17 mouse cellular contexts compared by ENCODE assay signal in the genomic region with DNA sequence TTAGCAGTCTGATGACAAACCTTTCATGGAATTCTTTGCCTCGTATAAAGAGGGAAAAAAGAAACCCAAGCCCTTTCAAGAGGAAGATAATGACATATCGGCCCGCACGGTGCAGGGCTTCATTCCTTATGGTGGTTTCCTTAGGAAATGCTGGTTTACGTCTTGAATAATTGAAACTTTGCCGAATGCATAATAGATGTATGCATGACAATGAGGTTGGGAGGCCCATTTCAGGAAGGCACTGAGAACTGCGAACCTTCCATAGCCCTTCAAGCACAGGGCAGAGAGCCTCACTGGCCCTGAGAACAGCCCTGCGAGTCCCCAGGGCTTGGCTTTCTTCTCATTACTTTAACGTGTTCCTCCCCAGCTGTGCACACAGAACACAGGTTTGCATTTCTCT.
DNase-seq lines count a peak whose midpoint lies in the region; ATAC-seq and TF ChIP-seq lines count a peak whose summit lies in the region.
"Had no signal": no experiment of that assay in that cellular context is flagged by ENCODE, and none has a peak within 500 bp of the region (broad histone marks: within the 10 kb centered on the region; RNA-seq: fewer than 3 reads in every experiment).

No protein-coding gene starts in this region.

- TF ChIP-seq CTCF in forebrain, postnatal 0 days (IDR thresholded peaks at IDR 0.05; ENCODE audit: low read depth) = no peak

- H3K27me3 ChIP-seq in neural tube, embryonic 13.5 days = no peaks in the 10 kb centered on the region
- no peaks in the 10 kb centered on the region for H3K27me3 ChIP-seq in forebrain, postnatal 0 days (ENCODE audit: insufficient read depth, low read length)
- no peaks in the 10 kb centered on the region for H3K27me3 ChIP-seq in midbrain, embryonic 12.5 days
- H3K27me3 ChIP-seq: embryonic facial prominence, embryonic 13.5 days; heart, embryonic 15.5 days had no signal

- no peak for DNase-seq in neural tube, embryonic 10.5 days (ENCODE audit: extremely low spot score, low spot score)
- peak; percentile 64 for DNase-seq in forebrain, postnatal 0 days
- no peak for DNase-seq in thymus, postnatal 4 days
- no peak for DNase-seq in cerebellum, postnatal 36 days
- DNase-seq in T-cell, adult 2 months (ENCODE audit: low spot score) = no peak
- DNase-seq: cerebellum, adult 18-20 months; kidney, adult 11 months; kidney, postnatal 10 days; spleen, adult 18-20 months; thymus, adult 18-20 months had no signal

- WGBS in neural tube, embryonic 13.5 days = 46% methylated on average over 9 of the region's 9 CpGs
- WGBS in forebrain, postnatal 0 days = 21% methylated on average over 9 of the region's 9 CpGs
- WGBS in midbrain, embryonic 12.5 days = 47% methylated on average over 9 of the region's 9 CpGs

- H3K4me3 ChIP-seq in neural tube, embryonic 13.5 days = no peak overlapping the region
- H3K4me3 ChIP-seq in forebrain, postnatal 0 days (ENCODE audit: low read depth, low read length) = no peak overlapping the region
- no peak overlapping the region for H3K4me3 ChIP-seq in midbrain, embryonic 12.5 days
- H3K4me3 ChIP-seq: embryonic facial prominence, embryonic 13.5 days; heart, embryonic 15.5 days; layer of hippocampus, adult 2 months; limb, embryonic 10.5 days had no signal

- no peak overlapping the region for H3K9ac ChIP-seq in neural tube, embryonic 13.5 days
- H3K9ac ChIP-seq in forebrain, postnatal 0 days = no peak overlapping the region
- no peak overlapping the region for H3K9ac ChIP-seq in midbrain, embryonic 12.5 days (replicated peaks)
- H3K9ac ChIP-seq: embryonic facial prominence, embryonic 13.5 days; heart, embryonic 15.5 days had no signal

- ATAC-seq in neural tube, embryonic 13.5 days (ENCODE audit: low read depth) = no peak
- peak; percentile 86 for ATAC-seq in forebrain, postnatal 0 days
- ATAC-seq in midbrain, embryonic 12.5 days (ENCODE audit: low FRiP score, low read depth) = peak; percentile 65

- peaks cover 35% of the 10 kb centered on the region for H3K4me1 ChIP-seq in neural tube, embryonic 13.5 days (replicated peaks)
- no peaks in the 10 kb centered on the region for H3K4me1 ChIP-seq in forebrain, postnatal 0 days (ENCODE audit: insufficient read depth)
- H3K4me1 ChIP-seq in midbrain, embryonic 12.5 days = peaks cover 11% of the 10 kb centered on the region; the same call in 1 of the 2 replicates
- H3K4me1 ChIP-seq: heart, embryonic 15.5 days had no signal

- H3K36me3 ChIP-seq in neural tube, embryonic 13.5 days = no peaks in the 10 kb centered on the region
- no peaks in the 10 kb centered on the region for H3K36me3 ChIP-seq in forebrain, postnatal 0 days (ENCODE audit: insufficient read depth)
- H3K36me3 ChIP-seq in midbrain, embryonic 12.5 days = no peaks in the 10 kb centered on the region
- H3K36me3 ChIP-seq: embryonic facial prominence, embryonic 13.5 days; heart, embryonic 15.5 days; limb, embryonic 10.5 days had no signal

- H3K9me3 ChIP-seq in neural tube, embryonic 13.5 days = no peaks in the 10 kb centered on the region
- no peaks in the 10 kb centered on the region for H3K9me3 ChIP-seq in forebrain, postnatal 0 days (ENCODE audit: low read length)
- no peaks in the 10 kb centered on the region for H3K9me3 ChIP-seq in midbrain, embryonic 12.5 days
- H3K9me3 ChIP-seq: embryonic facial prominence, embryonic 13.5 days; heart, embryonic 15.5 days; limb, embryonic 10.5 days had no signal

- peak overlapping the region; percentile 71 for H3K27ac ChIP-seq in neural tube, embryonic 13.5 days (replicated peaks)
- H3K27ac ChIP-seq in forebrain, postnatal 0 days (ENCODE audit: low read depth, low read length) = peak overlapping the region; percentile 60; the same call in 1 of the 2 replicates
- H3K27ac ChIP-seq in midbrain, embryonic 12.5 days (replicated peaks) = 0 out of 2 replicates have a peak overlapping the region, but pooled peaks have one; percentile 3
- H3K27ac ChIP-seq: embryonic facial prominence, embryonic 13.5 days; heart, embryonic 15.5 days; layer of hippocampus, adult 2 months; limb, embryonic 10.5 days had no signal

- no peak overlapping the region for H3K4me2 ChIP-seq in neural tube, embryonic 13.5 days
- H3K4me2 ChIP-seq in forebrain, postnatal 0 days (ENCODE audit: low read depth) = no peak overlapping the region; the same call in 1 of the 2 replicates
- H3K4me2 ChIP-seq in midbrain, embryonic 12.5 days (replicated peaks) = no peak overlapping the region
- H3K4me2 ChIP-seq: embryonic facial prominence, embryonic 13.5 days; heart, embryonic 15.5 days; liver, embryonic 11.5 days had no signal

Comparison
In these comparisons a context has a peak if more than half of its experiments do, and no peak if none do; other contexts are left out.
1. H3K27ac ChIP-seq: peak in every context shown above with its lines; median percentile 71 in neural tube, embryonic 13.5 days; 60 in forebrain, postnatal 0 days; 3 in midbrain, embryonic 12.5 days.